Mouse (Mus musculus) hindlimb bud, embryonic 11.5 days (tissue): ENCODE measurements around the gene Wfdc9.

ENCODE experiments used
- DNase-seq: peaks from one replicate; pipeline ENCODE4 v3.0.0-alpha.2; 2012; ENCODE audit warnings: low read depth, low spot score; ENCODE audit errors: extremely low spot score

Wfdc9 gene

GRCm38 (mm10) chr2:164656483-164656882, at the start of gene Wfdc9:
TSS of gene Wfdc9 (minus strand) at chr2:164656583.
- DNase-seq = no peak

- no peak for DNase-seq
Measured at GRCm38 (mm10) chr2:164705991-164706390, 49.6 kb upstream of the Wfdc9 start.

- DNase-seq = no peak
Measured at GRCm38 (mm10) chr2:164705328-164705727, 48.9 kb upstream of the Wfdc9 start.

- DNase-seq = no peak
Measured at GRCm38 (mm10) chr2:164704235-164704634, 47.9 kb upstream of the Wfdc9 start.

GRCm38 (mm10) chr2:164701761-164702160, 45.4 kb upstream of the Wfdc9 start:
- DNase-seq = no peak

GRCm38 (mm10) chr2:164700959-164701358, 44.6 kb upstream of the Wfdc9 start:
- no peak for DNase-seq

GRCm38 (mm10) chr2:164698201-164698600, 41.8 kb upstream of the Wfdc9 start, which contains the start of gene Spint4:
TSS of gene Spint4 (plus strand) at chr2:164698501.
- no peak for DNase-seq

GRCm38 (mm10) chr2:164684807-164685206, 28.4 kb upstream of the Wfdc9 start, which contains the start of gene Wfdc13:
TSS of gene Wfdc13 (plus strand) at chr2:164685107.
- no peak for DNase-seq

- no peak for DNase-seq
Measured at GRCm38 (mm10) chr2:164679906-164680305, 23.5 kb upstream of the Wfdc9 start.

- DNase-seq = peak; percentile 53
Measured at GRCm38 (mm10) chr2:164678848-164679625, 22.7 kb upstream of the Wfdc9 start.

- no peak for DNase-seq
Measured at GRCm38 (mm10) chr2:164676916-164677685, 20.7 kb upstream of the Wfdc9 start.

- DNase-seq = no peak
Measured at GRCm38 (mm10) chr2:164676103-164676502, 19.7 kb upstream of the Wfdc9 start.

- no peak for DNase-seq
Measured at GRCm38 (mm10) chr2:164673987-164674386, 17.6 kb upstream of the Wfdc9 start, which contains the start of gene Wfdc11. TSS of gene Wfdc11 (minus strand) at chr2:164674087.

GRCm38 (mm10) chr2:164670938-164671337, 14.6 kb upstream of the Wfdc9 start:
- no peak for DNase-seq

- DNase-seq = no peak
Measured at GRCm38 (mm10) chr2:164670261-164670660, 13.9 kb upstream of the Wfdc9 start.

- DNase-seq = no peak
Measured at GRCm38 (mm10) chr2:164664851-164665250, 8.5 kb upstream of the Wfdc9 start.

GRCm38 (mm10) chr2:164655858-164656257, 525 bp downstream of the Wfdc9 start, which contains the start of gene Wfdc10:
TSS of gene Wfdc10 (plus strand) at chr2:164656046.
- peak; percentile 10 for DNase-seq

GRCm38 (mm10) chr2:164641881-164642673, 14.3 kb downstream of the Wfdc9 start:
- DNase-seq = no peak

- no peak for DNase-seq
Measured at GRCm38 (mm10) chr2:164641129-164641528, 15.3 kb downstream of the Wfdc9 start.

GRCm38 (mm10) chr2:164638696-164639095, 17.7 kb downstream of the Wfdc9 start, which contains the start of gene Wfdc16:
TSS of gene Wfdc16 (minus strand) at chr2:164638796.
- DNase-seq = no peak

GRCm38 (mm10) chr2:164635266-164635665, 21.1 kb downstream of the Wfdc9 start:
- DNase-seq = no peak
